Mouse (Mus musculus) kidney, adult 18-20 months (tissue): Measurements from ENCODE around the gene Orai1.
"Not testable (repeated sequence)": the region's sequence is repeated elsewhere in the genome, so short reads cannot be mapped to it uniquely, and the experiment has no call there.

Experiments used
- DNase-seq: peaks from one replicate; pipeline ENCODE4 v3.0.0; 2021

Gene Orai1

DNA sequence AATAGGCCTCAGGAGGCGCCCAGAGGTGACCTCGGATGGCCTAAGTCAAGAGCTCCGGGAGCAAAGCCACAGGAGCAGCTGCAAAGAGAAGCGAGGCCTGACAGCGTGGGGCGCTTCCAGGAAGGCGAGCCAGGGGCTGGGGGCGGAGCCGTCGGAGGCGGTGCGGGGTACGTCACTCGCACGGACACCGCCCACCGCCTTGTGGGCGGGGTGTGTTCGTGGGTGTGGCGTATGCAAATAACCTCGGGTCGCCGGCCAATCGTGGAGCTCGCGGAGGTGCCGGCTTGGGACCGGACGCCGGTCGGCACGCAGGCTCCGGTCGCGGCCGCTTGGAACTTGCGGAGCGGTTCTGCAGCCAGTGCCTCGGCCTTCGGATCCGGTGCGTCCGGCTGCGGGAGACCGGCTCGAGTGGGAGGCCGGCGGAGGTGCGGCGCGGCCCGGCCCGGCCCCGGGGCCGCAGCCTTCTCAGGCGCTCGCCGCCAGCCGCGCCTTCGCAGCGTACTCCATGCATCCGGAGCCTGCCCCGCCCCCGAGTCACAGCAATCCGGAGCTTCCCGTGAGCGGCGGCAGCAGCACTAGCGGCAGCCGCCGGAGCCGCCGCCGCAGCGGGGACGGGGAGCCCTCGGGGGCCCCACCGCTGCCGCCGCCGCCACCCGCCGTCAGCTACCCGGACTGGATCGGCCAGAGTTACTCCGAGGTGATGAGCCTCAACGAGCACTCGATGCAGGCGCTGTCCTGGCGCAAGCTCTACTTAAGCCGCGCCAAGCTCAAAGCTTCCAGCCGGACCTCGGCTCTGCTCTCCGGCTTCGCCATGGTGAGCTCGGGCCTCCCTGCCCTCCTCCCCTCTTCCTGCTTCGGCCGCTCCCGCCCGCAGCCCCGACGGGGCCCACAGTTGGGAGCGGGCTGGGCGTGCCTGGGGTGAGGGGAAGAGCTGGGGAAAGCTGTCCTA, at the start of gene Orai1:
Gene Orai1 (plus strand): TSS at position 322 of the 949 bp plus-strand sequence.
- DNase-seq = peak; percentile 100

DNA sequence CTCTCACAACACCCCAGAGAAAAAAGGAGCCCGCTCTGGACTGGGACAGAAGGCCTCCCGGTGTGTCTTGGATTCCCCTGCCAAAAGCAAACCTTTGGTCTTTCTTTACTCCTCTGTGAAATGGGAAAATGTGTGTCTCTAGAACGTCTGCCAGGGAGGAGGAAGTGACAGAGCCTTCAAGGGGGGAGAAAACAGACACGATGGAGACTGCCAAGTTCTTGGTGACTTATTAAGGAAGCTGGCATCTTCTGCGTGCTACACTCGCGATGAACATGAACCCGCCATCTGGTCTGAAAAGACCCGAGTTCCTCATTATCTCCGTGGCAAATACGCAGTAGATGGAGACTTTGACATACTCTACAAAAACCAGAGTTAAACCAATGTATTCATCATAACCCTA, 49.4 kb upstream of the Orai1 start:
- peak; percentile 31 for DNase-seq

DNA sequence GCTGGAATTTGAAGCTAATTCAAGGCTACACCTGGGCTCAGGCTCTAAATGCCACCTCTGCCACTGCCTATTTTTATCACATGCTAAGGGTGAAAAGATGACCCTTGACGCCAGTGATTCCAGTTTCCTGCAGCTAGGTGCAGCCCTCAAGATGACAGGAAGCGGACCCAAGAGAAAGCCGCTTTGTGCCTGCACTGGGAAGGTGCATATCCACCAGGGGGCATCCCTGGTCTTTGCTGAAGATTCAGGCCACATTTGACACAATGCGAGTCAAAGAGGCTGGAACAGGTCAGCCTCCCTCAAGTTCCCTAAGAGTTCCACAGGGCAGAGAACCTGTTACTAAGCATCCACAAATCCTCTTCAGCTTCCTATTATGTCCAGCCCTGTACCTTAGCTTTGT, 46.6 kb upstream of the Orai1 start:
- peak; percentile 86 for DNase-seq

DNA sequence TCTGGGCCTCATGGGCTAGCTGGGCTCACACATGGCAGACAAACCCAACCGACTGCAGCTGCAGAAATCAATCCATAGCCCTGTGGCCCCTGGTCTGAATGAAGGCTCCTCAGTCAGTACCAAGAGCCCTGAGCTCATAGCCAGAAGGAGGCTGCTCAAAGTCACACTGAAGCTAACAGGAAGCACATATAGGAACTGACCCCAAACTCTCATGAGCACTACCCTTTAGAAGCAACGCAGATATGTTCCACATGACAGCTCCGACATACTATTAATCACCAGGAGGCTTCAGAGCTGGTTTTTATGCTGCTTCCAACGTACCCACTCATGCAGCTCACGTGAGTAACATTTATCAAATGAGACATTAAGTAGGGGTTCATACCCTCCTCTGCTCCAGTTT, 44.8 kb upstream of the Orai1 start:
- DNase-seq = no peak

DNA sequence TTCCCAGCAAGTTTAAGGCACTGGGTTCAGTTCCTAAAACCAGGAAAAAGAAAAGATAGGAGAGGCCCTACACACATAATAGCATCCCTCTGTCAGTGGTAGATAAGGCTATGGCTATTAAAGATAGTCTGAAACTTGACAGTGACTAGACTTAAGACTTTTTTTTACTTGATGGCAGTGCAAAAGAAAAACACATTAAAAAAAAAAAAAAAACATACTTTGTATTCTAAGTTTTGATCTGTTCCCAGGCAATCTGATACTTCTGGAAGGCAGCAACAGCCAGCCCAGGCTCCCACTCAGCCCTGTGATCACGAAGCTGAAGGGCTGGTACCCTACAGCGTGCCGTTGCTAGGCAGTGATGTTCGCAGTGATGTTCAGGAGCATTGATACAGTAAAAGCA, 43.4 kb upstream of the Orai1 start:
- DNase-seq = no peak

DNA sequence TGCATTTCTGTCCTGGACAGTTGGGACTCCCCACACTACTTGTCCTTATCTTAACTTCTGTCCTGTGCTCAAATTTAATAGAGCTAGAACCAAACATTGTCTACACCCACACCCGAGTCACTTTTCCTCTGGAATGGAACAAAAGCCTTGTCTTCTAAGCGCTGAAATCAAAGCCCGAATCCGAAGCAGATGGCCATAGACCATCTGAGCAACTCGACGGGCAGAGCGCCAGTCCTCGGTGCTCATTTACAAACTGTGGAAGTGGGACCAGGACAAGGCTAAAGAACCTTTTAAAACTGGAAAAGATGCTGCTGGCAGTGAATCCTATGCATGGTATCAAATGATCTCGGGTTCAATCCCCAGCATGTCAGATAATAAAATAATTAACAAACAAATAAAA, 42.8 kb upstream of the Orai1 start:
- DNase-seq = no peak

DNA sequence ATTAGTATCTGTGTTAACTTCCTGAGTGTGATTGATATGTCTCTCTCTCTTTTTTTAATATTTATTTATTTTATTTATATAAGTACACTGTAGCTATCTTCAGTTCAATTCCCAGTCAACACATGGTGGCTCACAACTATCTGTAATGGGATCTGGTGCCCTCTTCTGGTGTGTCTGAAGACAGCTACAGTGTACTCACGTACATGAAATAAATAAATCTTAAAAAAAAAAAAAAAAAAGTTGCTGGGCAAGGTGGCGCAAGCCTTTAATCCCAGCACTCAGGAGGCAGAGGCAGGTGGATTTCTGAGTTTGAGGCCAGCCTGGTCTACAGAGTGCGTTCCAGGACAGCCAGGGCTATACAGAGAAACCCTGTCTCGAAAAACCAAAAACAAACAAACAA, 40.2 kb upstream of the Orai1 start:
- not testable (repeated sequence) for DNase-seq

DNA sequence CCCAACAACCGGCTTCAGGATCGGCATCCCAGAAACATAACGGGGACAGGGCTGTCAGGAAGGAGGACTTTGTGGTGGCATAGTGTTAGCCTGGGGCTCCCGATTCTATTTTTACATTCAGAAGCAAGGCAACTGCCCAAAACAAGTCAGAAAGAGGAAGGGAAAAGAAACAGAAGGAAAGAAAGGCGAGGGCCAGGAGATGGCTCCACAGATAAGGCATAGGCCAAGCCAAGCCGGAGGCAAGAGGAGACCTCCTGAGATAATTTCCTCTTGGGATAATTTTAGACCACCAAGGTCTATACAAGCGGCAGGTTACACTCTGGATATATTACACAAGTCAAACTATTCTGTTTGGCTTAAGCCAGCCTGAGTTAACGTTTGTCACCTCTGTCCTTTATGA, 35.9 kb upstream of the Orai1 start:
- no peak for DNase-seq

DNA sequence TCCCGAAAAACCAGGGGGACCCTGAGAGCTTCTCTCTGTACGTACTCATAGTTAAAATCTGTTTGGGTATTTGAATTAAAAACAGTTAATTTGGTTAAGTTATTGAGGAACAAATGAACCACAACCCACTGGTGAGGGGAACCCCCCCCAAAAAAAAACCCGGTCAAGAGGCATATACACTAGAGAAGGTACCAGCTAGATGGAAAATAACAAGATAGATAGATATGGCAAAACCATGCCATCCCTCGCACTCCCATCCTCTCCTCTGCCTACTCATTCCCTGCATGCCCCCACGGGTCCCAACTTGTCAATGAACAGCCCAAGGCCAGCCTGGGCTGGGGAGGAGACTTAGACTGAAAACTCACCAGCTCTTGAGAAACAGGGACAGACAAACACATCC, 30.4 kb upstream of the Orai1 start:
- DNase-seq = no peak

DNA sequence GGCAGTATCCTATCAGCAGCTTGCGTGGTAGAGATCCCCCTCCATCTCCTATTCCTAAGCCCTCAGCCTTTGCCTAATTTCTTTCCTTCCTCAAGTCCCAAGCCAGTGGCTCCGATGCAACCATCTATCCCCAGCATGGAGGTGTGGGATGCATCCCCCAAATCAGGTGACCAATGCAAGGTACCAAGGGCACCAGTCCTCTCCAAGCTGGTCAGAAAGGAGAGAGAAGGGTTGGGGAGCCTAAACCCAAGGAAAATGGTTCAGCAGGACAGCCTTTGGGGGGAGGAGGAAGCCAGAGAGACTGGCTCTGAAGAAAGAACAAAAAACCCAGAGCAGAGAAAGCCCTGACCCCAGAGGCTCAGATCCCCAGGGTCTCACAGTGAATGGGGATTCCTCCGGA, 29.6 kb upstream of the Orai1 start:
- DNase-seq = no peak

DNA sequence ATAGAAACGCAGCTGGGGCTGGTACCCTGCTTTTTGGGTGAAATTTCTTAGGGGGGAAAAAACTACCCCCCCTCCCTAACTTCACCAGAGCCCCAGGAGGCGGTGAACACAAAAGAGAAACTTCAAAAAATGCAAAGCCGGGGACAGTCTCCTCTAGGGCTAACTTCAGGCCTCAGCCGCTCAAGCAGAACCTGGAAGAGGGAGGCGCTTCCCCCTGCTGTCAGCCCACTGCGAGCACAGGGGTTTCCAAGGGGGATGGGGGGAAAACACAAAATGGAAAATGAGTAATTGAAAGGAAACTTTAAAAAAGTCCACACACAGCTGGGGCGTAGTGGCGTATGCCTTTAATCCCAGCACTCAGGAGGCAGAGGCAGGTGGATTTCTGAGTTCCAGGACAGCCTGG, 28.8 kb upstream of the Orai1 start:
- no peak for DNase-seq

DNA sequence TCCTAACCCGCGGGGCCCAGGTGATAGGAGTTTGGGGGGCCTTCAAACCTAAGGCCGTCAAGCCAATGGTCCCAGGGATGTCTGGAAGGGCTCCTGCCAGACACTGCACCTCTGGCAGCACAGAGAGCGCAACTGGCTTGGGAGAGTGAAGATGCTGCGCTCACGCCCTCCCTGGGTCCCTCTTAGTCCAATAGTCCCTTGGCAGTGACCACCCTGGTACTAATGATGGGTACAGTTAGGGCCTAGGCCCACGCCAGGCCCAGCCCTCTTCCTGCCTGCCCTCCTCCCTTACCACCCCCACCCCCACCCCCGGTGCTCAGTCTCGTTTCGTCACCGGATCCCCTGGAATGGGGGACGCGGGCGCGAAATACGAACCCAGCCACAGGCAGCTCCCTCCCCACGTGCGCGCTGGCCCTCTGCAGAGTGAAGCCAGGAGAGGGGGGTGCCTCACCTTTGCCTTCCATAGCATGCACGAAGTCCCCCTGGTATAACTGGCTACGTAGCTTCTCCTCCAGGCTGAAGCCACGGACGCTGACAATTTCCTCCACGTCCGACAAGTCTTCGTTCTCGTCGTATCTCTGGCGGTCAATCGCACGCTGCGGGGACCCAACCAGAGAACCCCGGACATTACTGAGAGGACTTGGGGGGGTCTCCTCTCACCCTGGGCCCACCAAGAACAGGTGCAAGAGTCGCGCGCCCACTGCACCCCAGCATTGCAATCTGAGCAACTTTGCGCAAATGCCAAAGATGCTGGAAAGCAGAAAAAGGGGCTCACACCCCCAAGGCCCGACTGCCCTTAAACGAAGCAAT, 27.5 kb upstream of the Orai1 start:
- no peak for DNase-seq

DNA sequence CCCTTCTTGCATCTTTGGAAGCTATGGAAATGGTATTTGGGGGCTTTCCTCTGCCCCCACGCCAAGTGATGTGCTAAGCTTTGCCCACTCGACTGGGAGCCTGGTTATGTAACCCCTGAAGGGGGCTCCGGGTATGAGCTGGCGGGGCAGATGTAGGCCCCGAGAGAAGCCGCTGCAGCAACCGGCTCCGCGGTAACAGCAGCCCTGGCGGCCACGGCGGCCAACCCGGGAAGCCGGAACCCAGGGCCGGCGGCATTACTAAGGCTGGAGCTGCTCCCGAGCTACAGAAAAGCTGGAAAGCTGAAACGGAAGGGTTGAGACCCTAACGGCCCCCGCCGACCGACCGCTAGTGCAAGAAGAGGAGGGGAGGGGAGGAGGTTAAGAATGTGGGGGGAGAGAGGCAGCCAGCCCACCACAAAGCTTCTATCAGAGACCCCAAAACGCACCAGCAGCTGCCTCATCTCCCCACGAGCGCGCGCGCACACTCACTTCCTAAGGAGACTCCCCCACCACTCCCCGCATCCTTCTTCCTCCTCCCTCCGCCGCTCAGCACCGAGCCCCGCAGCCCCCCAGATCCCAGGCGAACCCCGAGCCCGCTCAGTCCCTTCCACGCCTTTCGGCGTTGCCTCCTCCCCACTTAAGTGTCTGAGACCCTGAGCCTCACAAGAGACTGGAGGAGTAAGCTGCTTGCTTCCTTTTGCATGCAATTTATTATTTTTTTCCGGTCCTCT, 26.7 kb upstream of the Orai1 start:
- peak; percentile 55 for DNase-seq

DNA sequence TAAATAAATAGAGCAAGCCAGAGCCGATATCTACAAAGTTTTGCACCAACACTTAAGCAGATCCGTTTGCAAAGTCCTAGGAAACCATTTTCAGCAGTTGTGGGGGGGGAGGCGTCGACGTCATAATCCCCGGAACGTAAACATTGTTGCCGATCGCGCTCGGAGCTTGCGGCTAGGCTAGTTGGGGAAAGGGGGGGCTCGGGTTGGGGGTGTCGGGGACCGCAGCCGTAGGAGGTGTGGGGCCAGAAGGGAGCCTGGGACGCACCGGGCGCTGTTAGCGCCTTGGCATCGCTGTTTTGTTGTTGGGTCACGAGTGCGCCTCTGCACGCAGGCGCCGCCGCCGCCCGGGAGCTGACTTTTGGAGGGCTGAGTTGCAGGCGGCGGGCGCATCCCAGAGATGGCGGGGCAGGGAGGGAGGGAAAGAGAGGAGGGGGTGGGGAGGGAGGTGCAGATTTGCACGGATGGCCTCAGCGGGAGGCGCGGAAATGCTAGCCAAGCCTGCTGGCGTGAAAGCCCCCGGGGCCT, 25.8 kb upstream of the Orai1 start:
- peak; percentile 75 for DNase-seq

DNA sequence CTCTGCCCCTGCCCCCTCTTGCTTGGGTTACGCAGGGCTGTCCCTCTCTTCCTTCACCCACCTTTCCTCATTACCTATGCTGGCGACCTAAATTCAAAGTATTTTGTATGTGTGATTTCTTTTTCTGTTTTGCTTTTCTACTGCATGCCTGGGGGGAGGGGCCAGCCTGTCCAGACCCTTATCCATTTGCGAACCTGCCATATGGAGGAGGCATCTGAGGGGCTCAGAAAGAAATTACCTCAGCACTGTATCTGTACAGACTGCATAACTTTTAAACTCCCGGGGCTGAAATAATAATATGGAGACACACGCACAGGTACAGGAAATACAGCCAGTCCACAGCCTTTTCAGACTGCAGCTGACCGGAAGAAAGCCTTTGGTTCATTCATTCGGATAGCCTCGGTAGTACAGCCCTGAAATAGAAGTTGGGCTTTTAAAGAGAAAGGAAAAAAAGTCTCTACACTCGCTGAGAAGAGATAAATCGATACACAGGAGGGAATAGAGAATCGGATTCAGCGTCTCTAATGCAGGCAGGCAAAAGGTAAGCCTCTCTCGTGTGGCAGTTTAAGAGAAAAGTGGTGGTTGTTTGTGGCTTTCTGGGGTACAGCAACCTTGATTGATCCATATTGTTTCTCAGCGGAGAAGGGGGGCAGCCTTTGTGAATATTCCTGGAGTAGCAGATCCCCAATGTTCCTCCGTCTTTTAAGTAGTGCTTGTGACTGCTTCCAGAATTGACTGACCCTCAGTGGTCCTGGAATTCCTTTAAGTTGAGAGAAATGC, 25.1 kb upstream of the Orai1 start, which contains the start of gene Kdm2b:
Gene Kdm2b (minus strand): TSS at position 273 of the 780 bp plus-strand sequence.
- DNase-seq = peak; percentile 31

DNA sequence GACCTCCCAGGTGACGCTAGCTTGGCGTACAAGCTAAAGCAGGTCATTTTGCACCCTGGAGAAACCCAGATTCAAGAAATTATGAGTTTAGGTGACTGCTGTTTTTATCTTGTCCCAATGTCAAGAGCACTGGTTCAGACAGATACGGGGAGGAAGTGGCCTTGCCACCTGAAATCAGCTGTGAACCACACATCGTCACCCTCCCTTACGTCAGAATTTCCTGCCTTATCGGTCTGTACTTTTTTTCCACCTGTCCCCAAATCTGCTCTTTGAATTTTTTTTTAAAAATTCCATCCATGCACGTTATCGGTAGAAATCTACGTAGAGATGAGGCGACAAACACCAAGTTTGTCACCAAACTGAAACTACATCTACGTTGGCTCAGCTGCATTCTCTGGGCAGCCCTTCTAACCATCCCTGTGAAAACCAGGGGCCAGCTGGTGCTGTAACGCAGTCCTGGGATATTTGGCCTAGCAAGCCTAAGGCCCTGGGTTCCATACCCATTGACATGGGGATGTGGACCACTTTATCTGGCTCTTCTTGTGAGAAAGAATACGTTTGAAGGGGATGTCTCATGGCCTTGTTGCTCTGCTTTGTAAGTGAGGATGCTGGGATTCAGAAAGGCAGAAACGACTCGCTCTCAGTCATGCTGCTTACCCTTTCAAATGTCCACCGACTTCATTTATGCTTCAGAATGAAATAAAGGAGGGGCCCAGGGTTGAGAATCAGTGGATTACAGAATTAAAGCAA, 24.3 kb upstream of the Orai1 start:
- no peak for DNase-seq

DNA sequence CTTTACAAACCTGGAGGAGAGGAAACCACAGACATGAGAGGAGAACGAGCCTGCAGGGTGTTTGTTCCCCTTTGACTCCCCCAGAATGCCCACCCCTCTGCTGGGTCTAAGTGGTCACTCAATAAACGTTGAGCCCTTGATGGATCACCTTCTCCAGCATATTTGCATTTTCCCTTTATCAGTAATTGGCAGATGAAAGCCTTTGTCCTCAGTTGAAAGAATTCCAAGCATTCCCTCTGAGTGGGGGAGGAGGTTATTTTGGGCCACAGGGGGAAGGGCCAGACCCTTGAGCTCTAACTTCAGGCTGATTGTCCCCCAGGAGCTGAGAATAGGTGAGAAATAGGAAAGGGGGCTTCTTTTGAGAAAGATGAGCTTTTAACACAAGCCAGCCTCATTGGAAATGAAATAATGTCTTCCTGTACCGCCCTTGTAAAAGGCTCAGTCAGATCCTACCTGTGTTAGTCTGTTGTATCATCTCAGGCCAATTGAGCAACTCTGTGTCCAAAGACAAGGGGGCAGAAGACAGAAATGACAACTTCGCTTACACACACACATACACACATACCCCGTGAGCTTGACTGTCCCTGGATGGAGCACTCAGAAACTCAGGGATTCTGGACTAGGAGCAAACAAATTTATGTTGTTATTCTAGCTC, 23.4 kb upstream of the Orai1 start:
- DNase-seq = no peak

DNA sequence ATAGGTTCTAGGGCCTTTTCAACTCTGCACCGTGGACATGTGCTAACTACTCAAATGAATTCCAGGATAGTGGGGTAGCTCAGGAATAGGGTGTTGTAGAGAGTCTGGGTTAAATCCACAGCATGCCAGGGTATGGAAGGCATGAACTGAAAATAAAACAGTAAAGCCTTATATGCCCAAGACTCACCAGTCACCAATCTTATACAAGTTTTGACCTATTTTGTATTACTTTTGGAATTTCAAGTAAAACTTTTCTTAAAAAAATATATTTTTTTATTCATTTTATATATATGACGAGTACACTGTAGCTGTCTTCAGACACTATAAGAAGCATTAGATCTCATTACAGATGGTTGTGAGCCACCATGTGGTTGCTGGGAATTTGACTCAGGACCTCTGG, 21.1 kb upstream of the Orai1 start:
- DNase-seq = no peak

DNA sequence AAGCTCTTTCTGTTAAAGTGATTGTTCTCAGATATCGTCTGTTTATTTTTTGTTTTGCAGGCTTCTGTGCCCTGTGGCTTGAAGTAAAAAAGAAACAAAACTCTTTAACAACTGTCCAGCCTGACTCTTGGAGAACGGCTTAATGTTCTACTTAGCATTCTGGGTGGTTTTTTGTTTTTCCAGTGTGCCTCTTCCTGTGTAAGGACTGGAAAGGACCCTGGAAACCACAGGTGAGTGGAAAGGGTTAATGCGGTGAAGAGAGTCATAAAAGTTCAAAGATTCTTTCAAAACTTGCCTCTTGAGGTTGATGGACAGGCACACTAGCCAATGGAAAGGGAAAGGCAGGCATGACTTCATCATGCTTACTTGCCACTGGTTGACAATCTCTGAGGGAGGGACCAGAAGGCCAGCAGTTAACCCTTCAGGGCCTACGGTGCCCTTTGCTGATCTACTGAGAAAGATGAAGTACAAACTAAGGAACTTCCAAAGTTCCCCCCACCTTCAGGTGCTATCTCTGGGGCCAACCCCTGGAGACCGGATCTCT, 20.5 kb upstream of the Orai1 start:
- DNase-seq = peak; percentile 90

DNA sequence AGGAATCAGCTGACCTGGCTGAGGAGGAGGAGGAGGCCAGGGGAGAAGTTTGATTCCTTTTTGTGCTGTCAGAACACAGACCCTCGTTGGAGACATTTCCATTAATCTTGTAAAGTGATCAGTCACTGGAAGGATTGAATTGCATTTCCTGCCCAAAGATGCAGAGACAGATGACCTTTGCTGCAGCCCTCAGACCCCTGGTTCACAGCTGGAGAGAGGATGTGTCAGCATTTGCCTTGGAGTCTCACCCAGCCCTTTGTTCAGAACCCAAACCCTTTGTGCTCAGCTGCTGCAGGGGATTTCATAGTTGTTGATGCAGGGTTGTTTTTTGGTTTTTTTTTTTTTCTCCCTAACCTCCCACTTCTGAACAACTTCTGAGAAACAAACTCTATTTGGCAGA, 20.0 kb upstream of the Orai1 start:
- no peak for DNase-seq
